Mouse (Mus musculus) cerebral cortex, adult 2 months (tissue): ENCODE data around the gene Nnmt.

Source experiments
- WGBS: fragments of 180-500 bp; shearing (Covaris S2); methylation state at CpG from one replicate; pipeline ENCODE4 v1.1.7; 2018; 5-methylcytosine and 5-hydroxymethylcytosine counted together

The Nnmt gene

DNA sequence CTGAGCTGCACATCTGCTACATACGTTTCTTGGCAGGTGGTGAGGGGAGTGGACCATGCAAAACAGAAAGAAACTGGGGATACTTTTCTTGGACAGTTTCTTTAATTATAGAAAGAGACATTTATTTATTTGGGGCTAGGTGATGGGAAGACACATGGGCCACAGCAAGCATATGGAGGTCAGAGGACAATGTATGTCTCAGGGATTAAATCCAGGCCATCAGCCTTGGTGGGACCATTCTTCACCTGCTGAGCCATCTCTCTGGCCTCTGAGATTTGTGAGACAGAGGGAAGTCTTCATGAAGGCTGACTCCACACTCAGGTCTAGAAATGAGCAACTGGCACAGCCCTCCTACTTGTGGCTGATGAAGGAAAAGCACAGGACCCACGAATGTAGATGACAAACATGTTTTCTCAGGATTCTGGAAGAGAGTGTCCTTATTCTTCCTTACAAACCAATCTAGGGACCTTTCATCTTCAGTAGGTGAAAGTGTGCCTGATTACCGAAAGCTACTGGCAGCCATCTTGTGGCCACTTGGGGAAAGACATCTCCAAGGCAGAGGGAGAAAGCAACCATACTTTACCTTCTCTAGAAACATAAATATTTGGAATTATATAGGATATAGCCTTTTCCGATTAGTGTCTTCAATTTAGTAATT is 45.3 kb downstream of the Nnmt start:
- WGBS, result 29% methylated on average over 4 of the region's 4 CpGs

DNA sequence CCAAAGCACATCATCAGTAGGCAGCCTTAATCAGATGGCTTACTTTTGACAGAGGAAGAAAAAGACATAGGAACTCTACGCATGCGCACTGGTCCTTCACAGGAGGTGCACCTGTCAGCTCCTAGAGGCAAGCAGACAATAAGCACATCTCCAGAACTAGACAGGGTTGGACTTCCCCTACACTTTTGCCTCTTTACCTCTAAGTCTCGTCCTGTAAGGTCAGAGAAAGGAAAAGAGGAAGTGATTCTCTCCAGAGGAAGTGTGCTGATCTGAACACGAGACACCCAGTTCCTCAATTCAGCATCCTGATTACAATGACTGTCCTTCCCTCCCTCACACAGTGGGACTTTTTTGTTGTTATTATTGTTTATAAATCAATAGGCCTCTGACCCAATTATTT is 46.3 kb downstream of the Nnmt start:
- 80% methylated on average over 4 of the region's 4 CpGs for WGBS

DNA sequence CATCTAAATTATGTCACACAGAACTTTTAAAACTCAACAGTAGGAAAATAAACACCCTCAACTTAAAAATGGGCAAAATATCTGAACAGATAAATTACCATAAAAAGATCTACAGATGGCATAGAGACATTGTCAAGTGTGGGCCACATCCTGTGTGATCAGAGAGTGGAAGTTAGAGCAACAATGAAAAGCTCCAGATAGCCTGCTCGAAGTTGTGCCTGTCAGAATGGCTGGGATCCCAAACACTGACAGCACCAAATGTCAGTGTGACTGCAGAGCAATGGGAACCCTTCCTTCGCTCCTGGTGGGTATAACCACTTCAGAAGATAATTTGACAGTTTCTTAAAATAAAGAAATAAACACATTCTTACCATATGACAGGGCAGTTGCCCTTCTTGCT is 55.9 kb downstream of the Nnmt start:
- WGBS, result 74% methylated on average over 2 of the region's 2 CpGs
